Mouse (Mus musculus): ENCODE data around the gene Hoxb5. TPM values are rescaled to one million over a fixed set of nuclear protein-coding genes. Genes with fewer than 3 reads are reported as not detected.
A peak's percentile ranks its signal among the peaks of the same experiment; 100 is the strongest.

Hoxb5 gene
- polyA plus RNA-seq, 1 experiment from 2014 or later: not detected

DNA sequence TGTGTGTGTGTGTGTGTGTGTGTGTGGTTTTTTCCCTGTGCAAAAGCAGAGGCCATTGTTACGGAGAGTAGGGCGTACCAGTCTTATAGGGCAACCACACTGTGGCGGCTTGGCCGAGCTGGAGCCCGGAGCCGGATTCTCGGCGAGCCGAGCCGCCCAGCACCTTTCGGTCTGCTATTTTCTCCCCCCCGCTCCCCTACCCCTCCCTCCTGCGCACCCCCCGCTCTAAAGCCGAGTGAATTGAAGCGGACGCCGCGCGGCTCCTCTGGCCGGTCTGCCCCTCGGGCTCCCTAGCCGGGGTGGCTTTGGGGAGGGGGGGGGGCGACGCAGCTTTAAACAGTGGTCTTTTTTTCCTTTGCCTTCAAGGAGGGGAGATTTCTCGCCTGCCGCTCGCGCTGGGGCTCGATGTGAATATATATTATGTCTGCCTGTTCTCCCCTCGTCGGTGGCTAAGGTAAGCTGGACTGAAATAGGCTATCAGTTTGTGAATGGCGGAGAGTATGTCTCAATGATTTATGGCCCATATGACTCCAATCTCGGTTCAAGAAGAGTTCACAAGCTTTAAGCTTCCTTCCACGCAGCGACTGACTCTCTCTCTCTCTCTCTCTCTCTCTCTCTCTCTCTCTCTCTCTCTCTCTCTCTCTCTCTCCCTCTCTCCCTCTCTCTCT, 37.7 kb downstream of the Hoxb5 start:
- Histone ChIP-seq H3K36me3 (replicated peaks) (no peaks in the 10 kb centered on the region), H3K4me3 (no peak overlapping the region), H3K9me3 (no peaks in the 10 kb centered on the region), H3K4me1 (peaks cover 16% of the 10 kb centered on the region), H3K27ac (no peak overlapping the region), H3K27me3 (ENCODE audit: poor library complexity, severe bottlenecking) (peaks cover 100% of the 10 kb centered on the region)
- DNase-seq (ENCODE audit: extremely low spot score, low spot score): no peak
- under 1% methylated on average over 36 of the region's 36 CpGs for WGBS

DNA sequence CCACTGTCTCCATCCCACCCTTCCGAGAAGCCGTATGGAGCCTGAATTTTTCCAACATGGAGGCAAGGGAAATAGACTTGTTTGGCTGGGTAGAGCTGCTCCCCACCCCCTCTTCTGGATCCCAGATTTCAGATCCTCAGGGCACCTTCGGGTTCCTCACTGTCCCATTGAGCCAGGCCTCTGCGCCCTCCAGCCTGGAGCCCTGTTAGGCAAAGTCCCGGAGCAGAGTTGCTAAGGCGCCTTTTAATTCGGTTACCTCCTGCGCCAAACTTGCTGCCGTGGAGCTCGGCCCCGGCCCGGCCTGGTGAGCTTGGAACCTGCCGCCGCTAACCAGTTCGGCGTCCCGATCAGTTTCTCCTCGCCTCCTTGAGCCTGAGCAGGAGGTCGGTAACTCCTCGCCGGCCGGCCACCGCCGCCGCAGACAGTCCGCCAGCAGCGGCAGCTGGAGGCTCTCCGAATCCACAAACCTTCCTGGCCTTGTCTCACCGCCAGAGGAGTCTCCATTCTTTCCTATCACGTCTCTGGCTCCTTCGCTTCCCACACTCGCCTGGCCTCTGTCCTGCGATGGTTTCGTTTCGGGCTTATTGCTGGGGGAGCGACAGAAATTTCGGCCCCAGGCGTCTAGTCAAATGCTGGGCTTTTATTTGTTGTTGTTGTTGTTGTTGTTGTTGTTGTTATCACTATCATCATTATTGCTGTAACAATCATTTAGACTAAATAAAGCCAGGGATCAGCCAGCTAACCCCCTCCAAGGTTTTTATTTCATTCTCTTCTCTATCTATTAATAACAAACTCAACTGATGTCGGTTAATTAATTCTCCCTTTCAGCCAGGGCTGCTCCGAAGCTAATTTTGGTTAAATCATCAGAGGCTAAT, 38.8 kb downstream of the Hoxb5 start:
- H3K27ac ChIP-seq: no peak overlapping the region
- H3K27me3 ChIP-seq (ENCODE audit: poor library complexity, severe bottlenecking): peaks cover 100% of the 10 kb centered on the region
- no peak for DNase-seq (ENCODE audit: extremely low spot score, low spot score)
- no peaks in the 10 kb centered on the region for H3K9me3 ChIP-seq
- under 1% methylated on average over 40 of the region's 40 CpGs for WGBS
- peaks cover 19% of the 10 kb centered on the region for H3K4me1 ChIP-seq
- no peak overlapping the region for H3K4me3 ChIP-seq
- H3K36me3 ChIP-seq (replicated peaks): no peaks in the 10 kb centered on the region

DNA sequence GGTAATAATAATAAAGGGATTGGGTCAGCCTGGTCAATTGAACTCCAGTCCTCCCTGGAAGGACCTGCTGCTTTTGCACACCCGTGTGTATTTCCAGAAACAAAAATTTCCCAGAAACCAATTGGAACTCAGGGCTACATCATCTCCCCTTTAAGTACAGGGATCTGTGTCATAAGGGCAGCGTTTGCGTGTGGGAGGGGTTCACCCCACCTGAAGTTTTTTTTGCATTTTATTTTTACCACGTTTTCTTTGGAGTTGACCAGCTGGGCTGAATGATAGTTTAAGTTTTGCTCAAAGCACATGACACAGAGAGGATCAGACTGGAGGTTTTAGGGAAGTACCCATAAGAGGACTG, 39.4 kb downstream of the Hoxb5 start:
- Histone ChIP-seq H3K27ac (no peak overlapping the region), H3K4me3 (no peak overlapping the region)

DNA sequence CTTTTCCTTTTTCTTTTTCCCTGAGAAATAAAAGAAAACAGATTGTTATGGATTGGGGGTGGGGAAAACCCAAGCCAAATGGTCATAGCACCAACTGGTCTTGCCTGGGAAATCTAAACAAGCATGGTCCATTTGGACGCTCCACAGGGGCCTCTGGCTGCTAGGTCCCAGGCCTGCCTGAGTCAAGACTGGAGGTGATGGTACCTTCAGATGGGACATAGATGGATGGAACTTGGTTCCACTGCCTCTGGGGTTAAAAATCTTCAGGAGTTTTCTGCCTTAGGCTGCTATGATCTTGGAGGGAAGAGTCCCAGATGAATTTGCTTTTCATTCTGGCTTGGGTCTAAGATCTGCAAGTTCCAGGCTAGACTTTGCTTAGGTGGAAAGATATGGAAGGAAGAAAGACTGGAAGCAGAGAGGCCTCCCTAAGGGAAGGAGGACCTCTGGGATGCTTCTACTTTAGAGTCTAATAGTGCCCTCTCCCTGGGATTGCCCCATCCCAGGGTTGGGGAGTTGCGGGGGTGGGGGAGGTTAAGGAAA, 40.1 kb downstream of the Hoxb5 start:
- WGBS: 3% methylated on average over 2 of the region's 2 CpGs
- Histone ChIP-seq H3K27me3 (ENCODE audit: poor library complexity, severe bottlenecking) (peaks cover 100% of the 10 kb centered on the region), H3K4me1 (peaks cover 19% of the 10 kb centered on the region), H3K4me3 (no peak overlapping the region), H3K9me3 (no peaks in the 10 kb centered on the region), H3K27ac (no peak overlapping the region), H3K36me3 (replicated peaks) (no peaks in the 10 kb centered on the region)
- no peak for DNase-seq (ENCODE audit: extremely low spot score, low spot score)

More for the DNA sequence above, 39.4 kb downstream of the Hoxb5 start:
- Histone ChIP-seq H3K36me3 (replicated peaks) (no peaks in the 10 kb centered on the region), H3K27me3 (ENCODE audit: poor library complexity, severe bottlenecking) (peaks cover 100% of the 10 kb centered on the region), H3K4me1 (peaks cover 19% of the 10 kb centered on the region), H3K9me3 (no peaks in the 10 kb centered on the region)
- WGBS: 2% methylated on average over 4 of the region's 4 CpGs
- no peak for DNase-seq (ENCODE audit: extremely low spot score, low spot score)

DNA sequence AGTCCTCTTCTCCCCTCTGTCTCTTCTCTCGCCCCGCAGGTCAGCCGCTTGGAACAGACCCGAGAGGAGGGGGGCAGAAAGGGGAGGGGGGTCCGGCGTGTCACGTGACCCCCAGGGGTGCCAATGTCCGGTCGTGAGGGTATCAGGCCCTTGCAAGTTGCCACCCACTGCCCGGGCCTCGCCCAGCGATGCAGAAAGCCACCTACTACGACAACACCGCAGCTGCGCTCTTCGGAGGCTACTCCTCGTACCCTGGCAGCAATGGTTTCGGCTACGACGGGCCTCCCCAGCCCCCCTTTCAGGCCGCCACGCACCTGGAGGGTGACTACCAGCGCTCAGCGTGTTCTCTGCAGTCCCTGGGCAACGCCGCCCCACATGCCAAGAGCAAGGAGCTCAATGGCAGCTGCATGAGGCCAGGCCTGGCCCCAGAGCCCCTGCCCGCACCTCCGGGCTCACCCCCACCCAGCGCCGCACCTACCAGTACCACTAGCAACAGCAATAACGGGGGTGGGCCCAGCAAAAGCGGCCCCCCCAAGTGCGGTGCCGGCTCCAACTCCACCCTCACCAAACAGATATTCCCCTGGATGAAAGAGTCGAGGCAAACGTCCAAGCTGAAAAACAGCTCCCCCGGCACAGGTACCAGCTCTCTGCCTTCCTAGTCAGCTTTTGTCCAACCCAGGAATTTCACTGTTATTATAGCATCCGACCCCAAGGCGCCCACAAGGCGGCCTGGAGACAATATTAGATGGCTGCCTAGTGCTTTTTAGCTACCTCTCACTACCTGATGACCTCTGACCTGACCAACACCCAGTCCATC, 41.1 kb downstream of the Hoxb5 start:
- Histone ChIP-seq H3K36me3 (replicated peaks) (no peaks in the 10 kb centered on the region), H3K4me3 (no peak overlapping the region), H3K27me3 (ENCODE audit: poor library complexity, severe bottlenecking) (peaks cover 100% of the 10 kb centered on the region), H3K27ac (no peak overlapping the region), H3K4me1 (peaks cover 19% of the 10 kb centered on the region), H3K9me3 (no peaks in the 10 kb centered on the region)
- no peak for DNase-seq (ENCODE audit: extremely low spot score, low spot score)
- WGBS: 1% methylated on average over 38 of the region's 40 CpGs

DNA sequence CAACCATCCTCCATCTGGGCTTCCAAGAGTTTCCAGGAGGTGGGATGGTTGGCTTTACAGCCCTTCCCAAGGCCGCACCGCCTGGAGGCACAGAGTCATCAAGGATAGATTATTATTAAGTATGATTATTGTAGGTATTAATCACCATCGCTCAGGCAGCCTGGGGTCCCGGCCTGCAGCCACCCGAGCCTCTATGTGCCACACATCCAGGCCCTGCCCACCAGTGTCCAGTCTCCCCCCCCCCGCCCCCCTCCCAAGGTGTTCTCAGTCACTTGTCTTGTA, 41.7 kb downstream of the Hoxb5 start:
- peaks cover 19% of the 10 kb centered on the region for H3K4me1 ChIP-seq
- peaks cover 100% of the 10 kb centered on the region for H3K27me3 ChIP-seq (ENCODE audit: poor library complexity, severe bottlenecking)
- no peaks in the 10 kb centered on the region for H3K9me3 ChIP-seq
- WGBS: 2% methylated on average over 6 of the region's 6 CpGs
- H3K27ac ChIP-seq: no peak overlapping the region
- H3K36me3 ChIP-seq (replicated peaks): no peaks in the 10 kb centered on the region
- no peak overlapping the region for H3K4me3 ChIP-seq
- no peak for DNase-seq (ENCODE audit: extremely low spot score, low spot score)

DNA sequence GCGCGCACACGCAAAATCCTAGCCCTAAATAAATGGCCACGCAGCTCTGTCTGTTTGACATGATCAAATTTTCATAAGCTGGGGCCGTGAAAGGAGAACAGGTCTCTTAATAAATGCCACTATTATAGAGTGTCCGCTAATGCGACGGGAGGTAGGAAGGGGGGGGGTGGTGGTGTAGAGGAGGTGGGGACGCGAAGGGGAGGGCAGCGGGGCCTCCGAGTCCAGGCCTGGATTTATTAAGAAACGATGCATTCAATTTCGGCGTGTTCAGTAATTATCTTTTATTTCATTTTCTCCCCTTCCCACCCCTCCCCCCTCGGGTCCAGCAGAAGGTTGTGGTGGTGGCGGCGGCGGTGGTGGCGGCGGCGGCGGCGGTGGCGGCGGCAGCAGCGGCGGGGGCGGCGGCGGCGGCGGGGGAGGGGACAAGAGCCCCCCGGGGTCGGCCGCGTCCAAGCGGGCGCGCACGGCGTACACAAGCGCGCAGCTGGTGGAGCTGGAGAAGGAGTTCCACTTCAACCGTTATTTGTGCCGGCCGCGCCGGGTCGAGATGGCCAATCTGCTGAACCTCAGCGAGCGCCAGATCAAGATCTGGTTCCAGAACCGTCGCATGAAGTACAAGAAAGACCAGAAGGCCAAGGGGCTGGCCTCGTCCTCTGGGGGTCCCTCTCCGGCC, 42.2 kb downstream of the Hoxb5 start:
- H3K36me3 ChIP-seq (replicated peaks): no peaks in the 10 kb centered on the region
- H3K4me1 ChIP-seq: peaks cover 19% of the 10 kb centered on the region
- no peak for DNase-seq (ENCODE audit: extremely low spot score, low spot score)
- WGBS: 1% methylated on average over 39 of the region's 56 CpGs
- no peak overlapping the region for H3K27ac ChIP-seq
- H3K9me3 ChIP-seq: no peaks in the 10 kb centered on the region
- H3K4me3 ChIP-seq: peak overlapping the region; percentile 22; the same call in 1 of the 2 replicates
- peaks cover 100% of the 10 kb centered on the region for H3K27me3 ChIP-seq (ENCODE audit: poor library complexity, severe bottlenecking)

DNA sequence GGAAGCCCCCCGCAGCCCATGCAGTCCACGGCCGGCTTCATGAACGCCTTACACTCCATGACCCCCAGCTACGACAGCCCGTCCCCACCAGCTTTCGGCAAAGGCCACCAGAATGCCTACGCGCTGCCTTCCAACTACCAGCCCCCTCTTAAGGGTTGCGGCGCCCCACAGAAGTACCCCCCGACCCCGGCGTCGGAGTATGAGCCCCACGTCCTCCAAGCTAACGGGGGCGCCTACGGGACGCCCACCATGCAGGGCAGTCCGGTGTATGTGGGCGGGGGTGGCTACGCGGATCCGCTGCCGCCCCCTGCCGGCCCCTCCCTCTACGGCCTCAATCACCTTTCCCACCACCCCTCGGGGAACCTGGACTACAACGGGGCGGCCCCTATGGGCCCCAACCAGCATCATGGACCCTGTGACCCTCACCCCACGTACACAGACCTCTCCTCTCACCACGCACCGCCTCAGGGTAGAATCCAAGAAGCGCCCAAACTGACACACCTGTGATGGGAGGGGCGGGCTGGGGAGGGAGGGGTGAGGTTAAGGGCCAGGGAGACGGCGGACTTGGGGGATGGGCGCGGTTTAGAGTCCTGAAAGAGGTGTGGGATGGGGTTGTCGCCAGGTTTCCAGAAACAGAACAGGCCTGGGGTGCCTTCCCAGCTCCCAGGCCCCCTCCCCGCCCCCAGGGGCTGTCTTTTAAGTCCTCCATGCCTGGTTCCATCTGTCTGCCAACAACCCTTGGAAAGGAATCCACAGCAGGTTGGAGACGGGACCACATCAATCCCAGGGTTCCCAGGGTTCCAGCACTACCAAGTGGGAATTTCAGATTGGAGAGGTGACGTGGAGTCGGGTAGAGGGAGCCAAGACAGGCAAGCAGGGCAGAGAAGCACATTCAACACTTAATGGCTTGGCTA, 43.0 kb downstream of the Hoxb5 start:
- no peak overlapping the region for H3K27ac ChIP-seq
- 1% methylated on average over 45 of the region's 45 CpGs for WGBS
- H3K4me3 ChIP-seq: 0 out of 2 replicates have a peak overlapping the region, but pooled peaks have one; percentile 22

DNA sequence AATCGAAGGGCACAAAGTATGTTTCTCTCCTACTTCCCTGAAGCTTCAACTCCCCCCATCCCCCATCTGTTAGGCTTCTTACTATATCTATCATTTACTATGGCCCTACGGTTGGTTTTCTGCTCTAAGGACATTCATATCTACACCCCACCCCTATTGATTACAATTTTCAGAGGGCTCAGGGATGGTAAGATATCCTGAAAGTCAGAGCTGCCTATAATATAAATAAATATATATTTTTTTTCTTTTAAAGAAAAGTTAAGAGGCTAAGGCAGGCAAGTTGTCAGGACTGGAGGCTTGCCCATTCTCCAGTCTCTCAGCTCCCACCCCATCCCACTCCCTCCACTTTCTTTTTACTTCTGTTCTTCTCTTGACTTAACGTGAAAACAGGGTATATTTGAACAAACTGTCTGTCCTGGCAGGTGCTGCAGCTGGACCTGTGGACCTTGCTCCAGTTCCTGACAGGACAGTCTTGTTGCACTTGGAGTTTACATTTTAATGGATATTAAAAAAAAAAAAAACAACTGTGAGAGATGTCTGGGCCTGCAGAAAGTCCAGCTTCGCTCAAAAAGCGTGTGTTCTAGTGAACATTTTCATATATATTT, 43.9 kb downstream of the Hoxb5 start:
- DNase-seq (ENCODE audit: extremely low spot score, low spot score): no peak
- Histone ChIP-seq H3K9me3 (no peaks in the 10 kb centered on the region), H3K27ac (no peak overlapping the region), H3K36me3 (replicated peaks) (no peaks in the 10 kb centered on the region), H3K4me1 (peaks cover 18% of the 10 kb centered on the region), H3K27me3 (ENCODE audit: poor library complexity, severe bottlenecking) (peaks cover 100% of the 10 kb centered on the region), H3K4me3 (no peak overlapping the region)
- 5% methylated on average over 5 of the region's 5 CpGs for WGBS

More for the DNA sequence above, 43.0 kb downstream of the Hoxb5 start:
- Histone ChIP-seq H3K4me1 (peaks cover 15% of the 10 kb centered on the region), H3K36me3 (replicated peaks) (no peaks in the 10 kb centered on the region), H3K9me3 (no peaks in the 10 kb centered on the region), H3K27me3 (ENCODE audit: poor library complexity, severe bottlenecking) (peaks cover 100% of the 10 kb centered on the region)
- no peak for DNase-seq (ENCODE audit: extremely low spot score, low spot score)

DNA sequence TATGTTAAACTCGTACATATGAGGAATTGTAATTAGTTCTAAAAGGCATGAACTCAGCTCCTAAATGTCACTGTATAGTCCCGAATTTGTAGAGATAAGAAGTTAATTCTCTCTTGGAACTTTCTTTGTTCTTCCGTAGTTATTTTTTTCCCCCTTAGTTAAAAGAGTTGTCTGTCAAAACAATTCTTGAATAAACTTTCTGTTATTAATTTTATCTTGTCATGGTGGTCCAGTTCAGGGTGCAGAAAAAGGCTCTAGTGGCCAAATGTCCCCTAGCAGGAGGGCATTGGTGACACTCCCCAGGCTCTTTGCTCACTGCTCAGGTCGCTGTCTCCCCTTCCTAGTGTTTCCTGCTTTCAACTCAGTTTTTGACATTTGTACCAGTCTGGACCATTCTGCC, 44.6 kb downstream of the Hoxb5 start:
- Histone ChIP-seq H3K4me1 (peaks cover 21% of the 10 kb centered on the region), H3K27ac (no peak overlapping the region), H3K9me3 (no peaks in the 10 kb centered on the region), H3K36me3 (replicated peaks) (no peaks in the 10 kb centered on the region), H3K4me3 (no peak overlapping the region), H3K27me3 (ENCODE audit: poor library complexity, severe bottlenecking) (peaks cover 100% of the 10 kb centered on the region)
- WGBS: 3% methylated on average over 4 of the region's 4 CpGs
- DNase-seq (ENCODE audit: extremely low spot score, low spot score): no peak

DNA sequence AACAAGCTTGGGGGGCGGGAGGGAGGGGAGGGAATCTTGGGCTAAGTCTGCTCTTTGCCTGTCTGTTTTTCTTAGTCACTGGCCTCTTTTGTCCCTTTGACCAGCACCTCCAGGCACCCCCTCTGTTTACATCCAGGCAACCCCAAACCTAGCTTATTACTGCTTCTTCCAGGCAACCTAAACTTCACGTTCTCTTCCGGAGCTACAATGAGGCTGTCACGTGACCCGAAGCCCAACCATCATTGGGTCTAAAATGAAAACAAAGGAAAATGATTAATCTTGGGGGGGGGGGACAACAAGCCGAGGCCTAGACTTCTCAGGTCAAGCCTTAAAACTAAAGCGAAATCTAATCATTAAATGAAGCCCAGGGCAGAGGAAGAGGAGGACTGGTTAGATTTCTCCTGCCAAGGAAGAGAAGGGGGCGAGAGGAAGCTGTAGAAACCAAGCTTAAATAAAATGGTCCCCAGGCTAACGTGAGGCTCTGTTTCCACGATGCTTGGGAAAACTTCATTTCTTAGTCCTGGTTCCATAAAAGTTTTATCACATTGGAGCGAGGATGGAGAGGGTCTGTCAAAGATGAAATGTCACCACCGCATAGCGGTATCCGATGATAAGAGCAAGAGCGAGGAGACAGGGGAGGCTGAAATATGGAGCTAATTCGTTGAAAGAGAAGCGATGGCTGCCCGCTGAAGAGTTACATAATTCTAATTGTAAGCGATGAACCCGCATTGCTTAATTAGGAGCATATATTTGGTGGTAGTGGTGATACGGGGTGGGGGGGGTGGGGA, 45.2 kb downstream of the Hoxb5 start:
- Histone ChIP-seq H3K27me3 (ENCODE audit: poor library complexity, severe bottlenecking) (peaks cover 100% of the 10 kb centered on the region), H3K9me3 (no peaks in the 10 kb centered on the region), H3K27ac (no peak overlapping the region), H3K36me3 (replicated peaks) (no peaks in the 10 kb centered on the region), H3K4me1 (peaks cover 27% of the 10 kb centered on the region), H3K4me3 (no peak overlapping the region)
- no peak for DNase-seq (ENCODE audit: extremely low spot score, low spot score)
- 2% methylated on average over 21 of the region's 21 CpGs for WGBS

Measured in forebrain, embryonic 10.5 days (tissue).